Mouse (Mus musculus) mouse trophoblast stem cell (cell line): Measurements from ENCODE around the gene Plekha8.

Experiments used
- in situ Hi-C, 2 experiments: fragments of 300-500 bp; cut with MseI, MboI; formaldehyde crosslinking; loops; 2 replicates in 1 of 2; 3 replicates in 1 of 2; pipeline ENCODE4 v1.15.1; 2025

Gene Plekha8

GRCm38 (mm10) chr6:54594469-54595329, at the start of gene Plekha8:
Gene Plekha8 (plus strand): TSS chr6:54595111.
- in situ Hi-C loops, result no loop called here

- in situ Hi-C loops, result no loop called here
Measured at GRCm38 (mm10) chr6:54548314-54549019, 46.4 kb upstream of the Plekha8 start.

- in situ Hi-C loops, result no loop called here
Measured at GRCm38 (mm10) chr6:54549311-54549710, 45.6 kb upstream of the Plekha8 start.

- in situ Hi-C loops, result no loop called here
Measured at GRCm38 (mm10) chr6:54550801-54551323, 44.0 kb upstream of the Plekha8 start.

DNA sequence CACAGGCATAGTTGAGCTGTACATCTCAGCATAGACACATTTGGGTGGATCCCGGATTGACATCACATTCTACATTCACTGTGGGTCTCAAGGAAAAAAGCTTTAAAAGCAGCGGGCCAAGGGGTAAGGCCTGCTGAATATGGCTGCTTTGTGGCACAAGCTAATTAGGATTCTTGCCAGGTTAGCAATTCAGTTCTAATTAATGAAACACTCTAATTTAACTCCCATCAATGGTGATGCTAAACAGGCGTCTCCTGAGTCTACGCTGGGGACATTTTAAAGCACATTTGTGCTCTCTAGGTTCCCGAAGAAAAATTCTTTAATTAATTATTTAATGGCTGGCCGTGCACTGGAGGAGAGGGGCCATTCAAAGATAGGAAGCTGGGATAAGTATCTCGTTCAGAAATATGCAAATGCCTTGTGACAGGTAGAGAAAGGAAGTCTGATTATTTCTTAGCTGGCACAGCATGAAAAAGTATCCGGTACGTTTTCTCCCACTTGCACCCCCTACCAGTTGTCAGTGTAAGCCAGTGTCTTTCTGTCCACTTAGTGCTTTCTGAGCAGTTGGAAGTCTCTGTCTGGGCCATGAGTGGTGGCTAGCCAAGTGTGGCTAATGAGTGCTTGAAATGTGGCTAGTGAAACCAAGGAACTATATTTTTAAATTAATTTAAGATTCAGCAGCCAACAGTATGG, 42.0 kb upstream of the Plekha8 start:
- in situ Hi-C loops, result no loop called here

DNA sequence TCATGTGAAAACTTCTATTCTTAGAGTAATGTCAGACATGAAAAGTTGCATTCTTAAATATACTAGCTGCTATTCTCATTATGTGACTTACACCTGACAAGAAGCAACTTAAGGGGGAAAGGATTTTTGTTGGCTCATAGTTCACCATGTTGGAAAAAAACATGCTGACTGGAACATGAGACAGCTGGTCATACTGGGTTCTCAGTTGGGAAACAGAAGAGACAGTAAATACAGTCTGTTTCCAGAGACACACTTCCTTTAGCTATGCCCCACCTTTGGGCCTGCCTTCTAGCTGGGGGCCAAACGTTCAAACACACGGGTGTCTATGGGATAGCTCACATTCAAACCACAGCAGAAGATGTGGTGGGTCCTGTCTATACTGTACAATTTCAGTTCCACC, 41.3 kb upstream of the Plekha8 start:
- in situ Hi-C loops, result no loop called here

GRCm38 (mm10) chr6:54554341-54555110, 40.4 kb upstream of the Plekha8 start:
- in situ Hi-C loops, result no loop called here

DNA sequence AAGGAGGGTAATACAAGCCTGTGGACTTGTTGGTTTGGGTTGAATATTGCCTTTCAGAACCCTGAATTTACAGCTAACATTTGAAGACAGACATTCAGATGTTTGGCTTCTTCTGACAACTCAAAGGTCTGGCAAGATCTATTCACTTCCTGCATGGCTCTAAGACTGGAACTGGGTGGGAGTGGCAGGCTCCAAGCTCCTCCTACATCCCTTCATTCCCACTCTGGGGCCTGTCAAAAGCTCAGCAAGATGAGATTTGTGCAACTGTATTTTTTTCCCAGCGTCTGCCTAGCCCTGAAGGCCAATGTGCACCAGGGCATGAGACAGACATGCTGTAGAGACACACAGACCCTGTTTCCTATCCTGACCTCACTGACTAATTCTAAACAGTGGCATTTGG, 39.1 kb upstream of the Plekha8 start:
- in situ Hi-C loops, result no loop called here

- in situ Hi-C loops, result no loop called here
Measured at GRCm38 (mm10) chr6:54557671-54558070, 37.2 kb upstream of the Plekha8 start.

DNA sequence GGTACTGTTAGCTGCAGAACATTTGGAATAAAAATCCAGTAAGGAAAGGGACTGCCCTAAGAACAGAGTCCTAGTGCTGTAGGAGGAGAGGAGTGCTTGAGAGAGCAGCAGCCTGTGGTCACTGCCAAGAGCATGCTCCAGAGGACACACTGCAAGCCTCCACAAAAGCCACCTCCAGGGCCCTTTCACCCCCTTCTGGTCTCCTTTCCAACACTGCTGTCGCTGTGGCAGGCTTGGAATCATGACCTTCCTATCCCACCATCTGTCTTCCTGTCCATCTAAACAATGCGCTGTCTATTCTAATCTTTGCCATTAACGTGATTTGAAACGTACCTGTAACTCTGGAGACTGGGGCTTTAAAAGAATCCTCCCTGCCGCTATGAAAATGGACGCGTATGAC, 36.4 kb upstream of the Plekha8 start:
- in situ Hi-C loops, result no loop called here

DNA sequence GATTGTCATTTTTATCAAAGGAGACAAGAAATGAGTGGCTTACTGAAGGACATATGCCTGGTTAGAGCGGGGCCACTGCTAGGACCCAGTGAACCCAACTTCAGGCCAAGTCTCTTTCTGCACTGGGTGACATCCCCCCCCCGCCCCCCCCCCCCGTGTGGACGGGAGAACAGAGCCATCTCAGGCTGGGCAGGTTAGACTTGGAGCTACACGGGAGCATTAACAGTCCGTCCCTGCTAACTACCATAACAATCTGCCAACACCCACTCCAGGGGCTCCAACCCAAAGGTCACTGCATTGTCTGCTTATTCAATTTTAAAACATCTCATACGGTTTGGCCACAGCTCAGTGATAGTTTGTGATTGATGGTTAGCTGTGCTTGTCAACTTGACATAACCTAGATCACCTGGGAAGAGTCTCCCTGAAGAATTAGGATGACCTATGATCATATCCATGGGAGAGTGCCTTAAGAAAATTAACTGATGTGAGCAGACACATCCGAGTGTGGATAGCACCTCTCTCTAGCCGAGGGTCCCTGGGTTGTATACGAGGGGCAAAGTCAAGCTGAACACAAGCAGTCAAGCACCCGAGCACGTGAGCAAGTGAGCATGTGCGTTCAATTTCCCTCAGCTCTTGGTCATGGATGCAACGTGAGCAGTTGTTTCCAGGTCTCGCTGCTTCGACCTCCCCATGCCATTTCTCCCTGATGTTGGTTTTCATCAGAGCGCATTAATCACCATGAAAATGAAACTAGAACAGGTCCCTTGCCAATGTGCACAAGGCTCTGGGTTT, 32.7 kb upstream of the Plekha8 start:
- in situ Hi-C loops, result no loop called here

DNA sequence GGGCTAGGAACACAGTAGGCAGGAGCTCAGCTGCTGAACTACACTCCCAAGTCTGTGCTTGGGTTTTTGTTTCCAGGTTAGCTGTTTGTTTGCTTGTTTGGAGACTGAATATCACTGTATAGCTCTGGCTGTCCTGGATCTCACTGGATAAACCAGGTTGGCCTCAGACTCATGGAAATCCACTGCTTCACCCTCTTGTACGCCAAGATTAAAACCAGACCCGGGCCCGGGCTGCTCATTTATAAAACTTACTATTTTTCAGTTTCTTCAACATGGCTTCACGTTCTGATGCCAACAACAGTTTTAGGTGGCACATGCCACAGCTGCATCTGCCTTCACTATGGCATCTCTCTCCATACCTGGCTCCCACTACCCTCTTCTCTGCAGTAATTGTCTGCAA, 31.4 kb upstream of the Plekha8 start:
- in situ Hi-C loops, result no loop called here

GRCm38 (mm10) chr6:54564506-54564991, 30.4 kb upstream of the Plekha8 start:
- in situ Hi-C loops, result no loop called here

DNA sequence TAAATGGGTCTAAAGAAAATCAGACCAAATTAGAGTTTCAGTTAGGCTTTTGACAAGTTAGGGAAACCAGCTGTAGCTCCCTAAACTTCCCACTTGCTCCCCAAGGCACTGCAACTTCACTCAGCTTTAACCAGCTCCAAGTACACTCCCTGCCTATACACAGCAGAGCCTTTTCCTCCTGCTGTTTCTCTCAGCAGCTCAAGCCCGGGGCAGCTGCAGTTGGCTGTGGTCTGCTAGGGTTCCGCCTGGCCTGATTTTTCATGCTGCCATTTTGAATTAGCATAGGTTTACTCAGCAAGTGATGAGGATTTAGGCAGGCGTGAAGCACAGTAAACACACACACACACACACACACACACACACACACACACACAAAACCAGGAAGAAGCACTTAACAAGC, 29.9 kb upstream of the Plekha8 start:
- in situ Hi-C loops, result no loop called here

- in situ Hi-C loops, result no loop called here
Measured at GRCm38 (mm10) chr6:54565665-54566545, 29.0 kb upstream of the Plekha8 start, which contains the start of gene Scrn1. Gene Scrn1 (minus strand): TSS chr6:54566489.

GRCm38 (mm10) chr6:54566546-54566919, 28.4 kb upstream of the Plekha8 start:
- in situ Hi-C loops, result no loop called here

GRCm38 (mm10) chr6:54569776-54570175, 25.1 kb upstream of the Plekha8 start:
- in situ Hi-C loops, result no loop called here

DNA sequence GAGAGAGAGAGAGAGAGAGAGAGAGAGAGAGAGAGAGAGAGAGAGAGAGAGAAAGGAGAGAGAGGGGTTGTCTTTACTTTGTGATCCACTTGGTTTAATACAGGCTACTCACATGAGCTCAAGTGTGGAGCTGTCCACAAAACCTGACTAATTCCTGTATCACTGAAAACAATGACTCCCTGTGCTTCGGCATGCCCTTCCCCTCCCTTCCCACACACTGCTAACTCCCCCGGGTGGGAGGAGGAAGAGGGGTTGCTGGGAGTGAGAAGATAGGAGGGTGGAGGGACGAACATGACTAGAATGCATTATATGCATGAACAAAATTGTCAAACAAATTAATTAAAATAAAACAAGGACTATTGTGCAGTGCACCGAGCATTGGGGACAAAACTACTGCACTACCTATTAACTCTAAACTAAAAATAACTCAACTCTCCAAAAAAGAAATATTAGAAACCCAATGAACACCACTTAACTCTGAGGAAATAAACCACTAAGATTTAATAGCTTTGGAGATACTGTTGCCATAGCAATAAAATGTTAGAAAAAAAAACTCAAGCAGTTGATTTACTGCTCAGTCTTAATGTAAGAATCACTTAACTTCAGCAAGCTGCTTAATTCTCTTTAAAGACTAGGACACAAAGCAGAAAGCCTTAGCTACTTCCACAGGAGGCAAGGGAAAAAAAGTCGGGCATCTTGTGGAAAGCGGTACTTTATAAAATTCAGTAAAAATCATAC, 21.5 kb upstream of the Plekha8 start:
- in situ Hi-C loops, result no loop called here

- in situ Hi-C loops, result no loop called here
Measured at GRCm38 (mm10) chr6:54586175-54586574, 8.7 kb upstream of the Plekha8 start.
